Mouse (Mus musculus) ES-E14 (cell line): ENCODE results near the gene 1110004F10Rik.

Experiments
- CHD2 ChIP-seq: IDR thresholded peaks from 2 replicates; pipeline ENCODE4 v1.6.1; 2014; ENCODE audit warnings: mild to moderate bottlenecking, low read depth, low read length, inconsistent platforms
- HCFC1 ChIP-seq: IDR thresholded peaks from 2 replicates; pipeline ENCODE4 v1.6.1; 2012; ENCODE audit warnings: low read length, inconsistent platforms, borderline replicate concordance; ENCODE audit not compliant: insufficient read depth
- MAFK ChIP-seq: IDR thresholded peaks from 2 replicates; pipeline ENCODE4 v1.6.1; 2014; ENCODE audit warnings: mild to moderate bottlenecking, low read depth, low read length, inconsistent platforms; ENCODE audit not compliant: insufficient read depth
- ZC3H11A ChIP-seq: IDR thresholded peaks from 2 replicates; pipeline ENCODE4 v1.6.1; 2012; ENCODE audit warnings: low read depth, mild to moderate bottlenecking, inconsistent platforms, low read length, borderline replicate concordance
- ZNF384 ChIP-seq: IDR thresholded peaks from 2 replicates; pipeline ENCODE4 v1.6.1; 2012; ENCODE audit warnings: low read depth, low read length, inconsistent platforms

- no peak for TF ChIP-seq ZNF384
- TF ChIP-seq MAFK = no peak
- no peak for TF ChIP-seq HCFC1
- TF ChIP-seq CHD2 = no peak
- no peak for TF ChIP-seq ZC3H11A
Observed at GRCm38 (mm10) chr7:116128286-116128685, 89.1 kb downstream of the 1110004F10Rik start.
